Mouse (Mus musculus) cortical plate, adult 2 months (tissue): ENCODE measurements around the gene Pramef20.

ENCODE experiments used
- CTCF ChIP-seq: fragments of 200-500 bp; IDR thresholded peaks from 2 replicates; pipeline ENCODE4 v1.5.1; 2011; ENCODE audit warnings: mild to moderate bottlenecking, control low read depth, low read length; ENCODE audit not compliant: insufficient read depth; ENCODE audit errors: extremely low read depth
- POLR2A ChIP-seq: fragments of 200-500 bp; IDR thresholded peaks from 2 replicates; pipeline ENCODE4 v1.6.1; 2011; ENCODE audit warnings: mild to moderate bottlenecking, low read length, control low read depth; ENCODE audit not compliant: insufficient read depth; ENCODE audit errors: extremely low read depth

GRCm38 (mm10) chr4:144402712-144403111 is 25.0 kb upstream of the Pramef20 start:
- TF ChIP-seq CTCF (no peak), POLR2A (no peak)
